Mouse (Mus musculus) Patski (cell line): ENCODE results near the gene Hist1h2bf. TPM values are rescaled to one million over a fixed set of nuclear protein-coding genes. Genes with fewer than 3 reads are reported as not detected.
"Not testable (repeated sequence)": the region's sequence is repeated elsewhere in the genome, so short reads cannot be mapped to it uniquely, and the experiment has no call there.

Experiments used
- ATAC-seq: fragments of 100-300 bp; one replicate; pipeline ENCODE4 v1.8.0; 2021
- CTCF ChIA-PET: fragments of 350-600 bp; sonication (Branson Sonifier 250); formaldehyde crosslinking; loops from one replicate; lab custom pipeline; 2022; ENCODE audit warnings: inconsistent platforms; lab: Charles Lee
- POLR2A ChIA-PET: fragments of 350-600 bp; sonication (Branson Sonifier 250); formaldehyde crosslinking; loops from one replicate; lab custom pipeline; 2022; ENCODE audit warnings: antibody characterized with exemption, inconsistent platforms; lab: Charles Lee
- DNase-seq: peaks from one replicate; pipeline ENCODE4 v3.0.0-alpha.2; 2011; ENCODE audit warnings: low read depth, low spot score
- H3K27me3 ChIP-seq: fragments of 371-371 bp; one replicate; pipeline ENCODE4 v1.5.1; 2021
- CTCF ChIP-seq: fragments of 100-300 bp; IDR thresholded peaks from one replicate; pipeline ENCODE4 v1.5.1; 2021
- in situ Hi-C: fragments of 300-500 bp; cut with MboI; formaldehyde crosslinking; loops from 3 replicates; pipeline ENCODE4 v1.11.1; 2018; ENCODE audit warnings: low pct_unique_long_range_greater_than_20kb, mixed read lengths
- polyA plus RNA-seq: library from polyadenylated mRNA; unstranded; gene quantifications from one replicate; pipeline ENCODE4 v1.2.3, GENCODE M21; 2021

Hist1h2bf gene
- polyA plus RNA-seq, 1 experiment from 2014 or later, result 2.0 TPM

- no peak for TF ChIP-seq CTCF
- ATAC-seq, result peak; percentile 49
- CTCF ChIA-PET, result interaction anchor here (1.3 kb wide), 1 partner anchor 16 kb away, joined by 5 read pairs; no protein-coding TSS in a partner anchor
- H3K27me3 ChIP-seq, result no peaks in the 10 kb centered on the region
- in situ Hi-C loops, result loop anchor here (10.0 kb wide), 1 partner anchor 1547 kb away; the partner anchor contains the start of genes Hist1h2ah and Hist1h2bk
- DNase-seq, result peak; percentile 96
- POLR2A ChIA-PET, result interaction anchor here (0.6 to 2.4 kb wide), 10 partner anchors 9 to 1861 kb away, joined by 3 to 6 read pairs (median 4); partner anchors contain the start of genes Hist1h1e, Hist1h2ac, Hist1h2ae and Hist1h2bc
Observed at GRCm38 (mm10) chr13:23581408-23582218, 7.6 kb upstream of the Hist1h2bf start, which contains the start of gene Hist1h4d. TSS of gene Hist1h4d (plus strand) at chr13:23581598.

GRCm38 (mm10) chr13:23577835-23578234 lies 3.8 kb upstream of the Hist1h2bf start:
- in situ Hi-C loops, result loop anchor here (5.0 kb wide), 1 partner anchor 164 kb away; no protein-coding TSS in a partner anchor

GRCm38 (mm10) chr13:23576906-23577639 lies 3.1 kb upstream of the Hist1h2bf start:
- ChIA-PET CTCF (interaction anchor here (1.2 kb wide), 1 partner anchor 10 kb away, joined by 3 read pairs; no protein-coding TSS in a partner anchor), POLR2A (interaction anchor here (1.2 kb wide), 1 partner anchor 107 kb away, joined by 3 read pairs; the partner anchor contains the start of genes Hist1h2ac and Hist1h2bc)
- in situ Hi-C loops, result loop anchor here (5.0 kb wide), 1 partner anchor 165 kb away; no protein-coding TSS in a partner anchor
- no peak for ATAC-seq
- no peak for TF ChIP-seq CTCF
- DNase-seq, result no peak
- H3K27me3 ChIP-seq, result no peaks in the 10 kb centered on the region

More at GRCm38 (mm10) chr13:23577835-23578234, 3.8 kb upstream of the Hist1h2bf start:
- no peak for ATAC-seq
- CTCF ChIA-PET, result no interaction called here
- DNase-seq, result no peak
- H3K27me3 ChIP-seq, result no peaks in the 10 kb centered on the region
- POLR2A ChIA-PET, result no interaction called here
- no peak for TF ChIP-seq CTCF

GRCm38 (mm10) chr13:23576351-23576881 lies 2.4 kb upstream of the Hist1h2bf start:
- ChIA-PET POLR2A (interaction anchor here (1.2 kb wide), 1 partner anchor 107 kb away, joined by 3 read pairs; the partner anchor contains the start of genes Hist1h2ac and Hist1h2bc), CTCF (interaction anchor here (1.2 kb wide), 1 partner anchor 11 kb away, joined by 3 read pairs; no protein-coding TSS in a partner anchor)
- DNase-seq (no peak), ATAC-seq (no peak)
- in situ Hi-C loops, result loop anchor here (5.0 kb wide), 1 partner anchor 166 kb away; no protein-coding TSS in a partner anchor
- TF ChIP-seq CTCF, result no peak
- no peaks in the 10 kb centered on the region for H3K27me3 ChIP-seq

GRCm38 (mm10) chr13:23575864-23576313 lies 1.9 kb upstream of the Hist1h2bf start:
- in situ Hi-C loops, result loop anchor here (5.0 kb wide), 1 partner anchor 166 kb away; no protein-coding TSS in a partner anchor
- POLR2A ChIA-PET, result interaction anchor here (1.2 kb wide), 1 partner anchor 108 kb away, joined by 3 read pairs; the partner anchor contains the start of genes Hist1h2ac and Hist1h2bc
- ATAC-seq, result peak; percentile 1

GRCm38 (mm10) chr13:23575271-23575851 lies 1.4 kb upstream of the Hist1h2bf start, which contains the start of gene Hist1h3d:
TSS of gene Hist1h3d (plus strand) at chr13:23575763.
- no peak for DNase-seq
- no peaks in the 10 kb centered on the region for H3K27me3 ChIP-seq
- in situ Hi-C loops, result loop anchor here (5.0 kb wide), 1 partner anchor 167 kb away; no protein-coding TSS in a partner anchor
- TF ChIP-seq CTCF, result no peak
- peak; percentile 41 for ATAC-seq
- CTCF ChIA-PET, result no interaction called here
- POLR2A ChIA-PET, result interaction anchor here (0.8 kb wide), 1 partner anchor 23 kb away, joined by 3 read pairs; no protein-coding TSS in a partner anchor

More at GRCm38 (mm10) chr13:23575864-23576313, 1.9 kb upstream of the Hist1h2bf start:
- DNase-seq, CTCF ChIA-PET, H3K27me3 ChIP-seq: not testable (repeated sequence)

GRCm38 (mm10) chr13:23574546-23575170 lies 662 bp upstream of the Hist1h2bf start:
- ATAC-seq, DNase-seq, H3K27me3 ChIP-seq, CTCF ChIA-PET: not testable (repeated sequence)
- POLR2A ChIA-PET, result interaction anchor here (0.8 kb wide), 1 partner anchor 24 kb away, joined by 3 read pairs; no protein-coding TSS in a partner anchor
- in situ Hi-C loops, result loop anchor here (5.0 kb wide), 1 partner anchor 168 kb away; no protein-coding TSS in a partner anchor
- TF ChIP-seq CTCF, result peak; percentile 17

- ATAC-seq, H3K27me3 ChIP-seq, in situ Hi-C loops, POLR2A ChIA-PET, CTCF ChIA-PET, DNase-seq: not testable (repeated sequence)
Observed at GRCm38 (mm10) chr13:23573034-23573897, 730 bp downstream of the Hist1h2bf start.
